Mouse (Mus musculus) E14TG2a.4 (cell line): ENCODE data around the gene Traf1.

ENCODE experiments used
- CTCF ChIP-seq: conservative IDR thresholded peaks from 2 replicates; pipeline ENCODE4 v1.5.1; 2014; ENCODE audit warnings: low read length
- POU5F1 ChIP-seq: IDR thresholded peaks from 2 replicates; pipeline ENCODE4 v1.6.1; 2014; ENCODE audit warnings: low read length, borderline replicate concordance

GRCm38 (mm10) chr2:34948622-34949021 lies 12.9 kb downstream of the Traf1 start:
- TF ChIP-seq CTCF (no peak), POU5F1 (no peak)
